Mouse (Mus musculus): Measurements from ENCODE around the gene Camta1.

The Camta1 gene

GRCm38 (mm10) chr4:151738280-151738679 lies 123.4 kb downstream of the Camta1 start:
- DNase-seq (ENCODE audit: low spot score): no peak

- DNase-seq (ENCODE audit: low spot score): no peak
These were observed 129.0 kb downstream of the Camta1 start for GRCm38 (mm10) chr4:151732668-151733067.

GRCm38 (mm10) chr4:151730037-151730759 lies 131.5 kb downstream of the Camta1 start:
- no peak for DNase-seq (ENCODE audit: low spot score)

- no peak for DNase-seq (ENCODE audit: low spot score)
These were observed 132.6 kb downstream of the Camta1 start for GRCm38 (mm10) chr4:151729116-151729515.

- no peak for DNase-seq (ENCODE audit: low spot score)
These were observed 133.1 kb downstream of the Camta1 start for GRCm38 (mm10) chr4:151728391-151729065.

GRCm38 (mm10) chr4:151726396-151726795 lies 135.3 kb downstream of the Camta1 start:
- DNase-seq (ENCODE audit: low spot score): no peak

GRCm38 (mm10) chr4:151724897-151725296 lies 136.8 kb downstream of the Camta1 start:
- DNase-seq (ENCODE audit: low spot score): no peak

GRCm38 (mm10) chr4:151720722-151721467 lies 140.8 kb downstream of the Camta1 start:
- DNase-seq (ENCODE audit: low spot score): no peak

GRCm38 (mm10) chr4:151718866-151719475 lies 142.7 kb downstream of the Camta1 start:
- DNase-seq (ENCODE audit: low spot score): no peak

- no peak for DNase-seq (ENCODE audit: low spot score)
These were observed 143.8 kb downstream of the Camta1 start for GRCm38 (mm10) chr4:151717864-151718263.

- no peak for DNase-seq (ENCODE audit: low spot score)
These were observed 148.0 kb downstream of the Camta1 start for GRCm38 (mm10) chr4:151713714-151714113.

GRCm38 (mm10) chr4:151711406-151711805 lies 150.3 kb downstream of the Camta1 start:
- DNase-seq (ENCODE audit: low spot score): no peak

- no peak for DNase-seq (ENCODE audit: low spot score)
These were observed 151.2 kb downstream of the Camta1 start for GRCm38 (mm10) chr4:151710522-151710921.

GRCm38 (mm10) chr4:151709269-151709668 lies 152.4 kb downstream of the Camta1 start:
- peak; percentile 50 for DNase-seq (ENCODE audit: low spot score)

- DNase-seq (ENCODE audit: low spot score): no peak
These were observed 158.5 kb downstream of the Camta1 start for GRCm38 (mm10) chr4:151703069-151703735.

GRCm38 (mm10) chr4:151702463-151702862 lies 159.2 kb downstream of the Camta1 start:
- no peak for DNase-seq (ENCODE audit: low spot score)

GRCm38 (mm10) chr4:151695984-151696383 lies 165.7 kb downstream of the Camta1 start:
- no peak for DNase-seq (ENCODE audit: low spot score)

GRCm38 (mm10) chr4:151694531-151694930 lies 167.1 kb downstream of the Camta1 start:
- no peak for DNase-seq (ENCODE audit: low spot score)

GRCm38 (mm10) chr4:151694047-151694446 lies 167.6 kb downstream of the Camta1 start:
- no peak for DNase-seq (ENCODE audit: low spot score)

- DNase-seq (ENCODE audit: low spot score): no peak
These were observed 171.6 kb downstream of the Camta1 start for GRCm38 (mm10) chr4:151690041-151690440.

- DNase-seq (ENCODE audit: low spot score): no peak
These were observed 173.5 kb downstream of the Camta1 start for GRCm38 (mm10) chr4:151688206-151688605.

- DNase-seq (ENCODE audit: low spot score): no peak
These were observed 177.1 kb downstream of the Camta1 start for GRCm38 (mm10) chr4:151684596-151684995.

Data from T-cell, adult 2 months (primary cell).